Mouse (Mus musculus) neutrophil, adult 83 days (primary cell): ENCODE measurements around the gene Gm8871. TPM values are rescaled to one million over a fixed set of nuclear protein-coding genes. Genes with fewer than 3 reads are reported as not detected.

Source experiments
- total RNA-seq, 2 experiments: library from RNA; stranded (reverse); gene quantifications; one replicate each; pipeline ENCODE4 v1.2.4; 2023

Gm8871 gene
- not detected for total RNA-seq

GRCm38 (mm10) chr5:10947505-10947904 is at the start of gene Gm8871, which contains the start of gene Gm8857:
TSS of gene Gm8871 (plus strand) at chr5:10947805.
TSS of gene Gm8857 (plus strand) at chr5:10947807.

Other genes with a start within 250 kb of the Gm8871 start
- gene Gm8857, start within 50 bp of the Gm8871 start, total RNA-seq = not detected
- not detected for gene Gm8879, start 179.8 kb downstream of the Gm8871 start, total RNA-seq
- not detected for gene Gm5861, start 235.3 kb downstream of the Gm8871 start, total RNA-seq